Mouse (Mus musculus): ENCODE measurements around the gene Smurf2.

Gene Smurf2

DNA sequence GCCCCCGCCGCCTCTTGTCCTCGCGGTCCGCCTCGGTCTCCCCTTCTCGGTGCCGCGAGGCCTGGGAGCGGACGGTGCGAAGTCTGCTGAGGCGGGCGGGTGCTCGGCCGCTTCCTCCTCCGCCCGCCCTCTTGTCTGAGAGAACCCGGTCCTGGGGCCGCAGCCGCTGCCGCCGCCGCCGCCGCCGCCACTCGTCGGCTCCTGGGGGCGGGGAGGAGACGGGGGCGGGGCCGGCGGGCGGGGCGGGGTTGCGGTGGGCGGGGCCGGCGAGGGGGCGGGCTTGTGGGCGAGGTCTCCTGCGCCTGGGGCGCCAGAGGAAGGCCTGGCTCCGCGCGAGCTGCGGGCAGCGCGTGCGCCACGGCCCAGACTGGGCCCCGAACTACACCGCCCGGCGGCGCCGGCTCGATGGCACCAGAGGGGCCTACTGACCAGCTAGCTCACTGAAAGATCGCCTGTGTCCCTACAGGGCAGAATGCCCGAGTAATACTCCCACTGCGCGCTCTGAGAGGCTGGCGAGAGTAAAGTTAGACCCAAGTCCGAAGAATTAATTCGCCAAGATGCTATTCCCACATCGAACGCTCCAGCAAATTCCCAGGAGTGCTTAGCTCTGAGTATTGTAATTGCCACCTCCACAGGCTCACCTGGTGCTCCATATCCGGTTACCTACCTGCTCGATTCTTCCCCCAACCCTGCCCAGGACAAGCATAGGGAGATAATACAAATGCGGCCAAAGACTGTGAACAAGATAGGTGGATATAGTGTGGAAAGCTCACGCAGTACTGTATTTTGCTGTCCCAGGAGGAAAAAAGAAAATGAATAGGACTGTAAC is at the start of gene Smurf2:
Gene Smurf2 (minus strand): TSS at position 165 of the 829 bp plus-strand sequence.
- peak; percentile 84 for DNase-seq

- DNase-seq, result no peak
Measured at GRCm38 (mm10) chr11:106969798-106970197, 49.3 kb upstream of the Smurf2 start.

- DNase-seq, result no peak
Measured at GRCm38 (mm10) chr11:106967630-106968029, 47.1 kb upstream of the Smurf2 start.

DNA sequence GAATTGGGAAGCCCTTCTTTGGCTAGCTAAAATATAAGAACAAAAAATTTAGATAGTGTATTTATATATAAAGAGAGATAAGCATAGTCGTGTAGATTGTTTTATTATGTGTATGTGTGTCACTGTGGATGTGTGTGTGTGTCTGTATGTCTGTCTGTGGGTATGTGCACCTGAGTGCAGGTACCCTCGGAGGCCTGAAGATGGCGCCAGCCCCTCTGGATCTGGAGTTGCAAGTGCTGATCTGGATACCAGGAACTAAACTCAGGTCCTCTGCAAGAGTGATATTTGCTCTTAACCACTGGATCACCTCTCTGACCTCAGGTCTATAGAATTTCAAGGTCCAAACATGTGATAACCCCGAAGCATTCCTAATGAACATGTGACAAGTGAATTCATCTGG is 45.4 kb upstream of the Smurf2 start:
- no peak for DNase-seq

DNA sequence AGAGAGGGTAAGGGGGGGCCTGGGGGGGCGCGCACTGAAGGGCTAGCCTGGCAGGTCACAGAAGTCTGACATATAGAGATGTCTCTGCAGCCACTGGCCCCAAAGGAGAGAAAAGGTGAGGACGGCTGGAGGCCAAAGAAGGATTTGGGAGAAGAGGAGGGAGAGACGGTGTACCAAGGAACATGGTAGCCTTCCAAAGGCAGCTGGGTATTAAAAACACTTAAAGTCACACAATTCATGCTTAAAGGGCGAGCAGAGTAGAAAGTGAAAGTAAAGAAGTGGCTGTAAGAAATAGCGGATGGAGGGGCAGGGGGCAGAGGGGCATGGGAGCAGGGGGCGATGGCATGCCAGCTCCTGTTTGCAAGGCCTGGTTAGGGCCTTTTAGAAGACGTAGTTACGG is 41.8 kb upstream of the Smurf2 start:
- no peak for DNase-seq

DNA sequence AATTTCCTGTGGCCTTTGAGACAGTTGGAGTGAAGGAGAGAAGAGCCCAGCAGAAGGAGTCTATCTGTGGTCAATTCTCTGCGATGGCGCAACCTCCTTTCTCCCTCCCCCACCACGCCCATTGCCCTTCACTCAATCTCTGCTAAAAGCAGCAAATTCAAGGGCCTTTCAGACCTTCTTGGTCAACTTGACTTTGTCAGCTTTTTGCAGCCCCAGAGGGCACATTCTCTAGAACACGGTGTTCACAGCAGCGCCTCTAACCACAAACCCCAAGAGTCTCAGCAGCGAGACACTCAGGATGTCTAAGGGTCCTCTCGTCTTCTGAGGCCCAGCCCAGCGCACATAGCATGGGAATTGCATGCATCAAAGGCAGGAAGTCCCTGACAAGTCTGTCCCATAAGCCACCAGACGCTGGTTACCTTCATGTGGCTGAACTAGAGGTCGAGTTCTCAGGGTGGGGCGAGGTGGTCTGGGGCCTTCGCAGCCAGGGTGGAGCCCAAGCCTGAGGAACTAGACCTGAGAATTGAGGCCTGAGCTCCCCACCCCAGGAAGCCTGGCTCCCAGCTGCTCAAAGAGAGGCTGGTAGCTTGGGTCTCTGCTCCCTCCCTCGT is 41.1 kb upstream of the Smurf2 start:
- no peak for DNase-seq

DNA sequence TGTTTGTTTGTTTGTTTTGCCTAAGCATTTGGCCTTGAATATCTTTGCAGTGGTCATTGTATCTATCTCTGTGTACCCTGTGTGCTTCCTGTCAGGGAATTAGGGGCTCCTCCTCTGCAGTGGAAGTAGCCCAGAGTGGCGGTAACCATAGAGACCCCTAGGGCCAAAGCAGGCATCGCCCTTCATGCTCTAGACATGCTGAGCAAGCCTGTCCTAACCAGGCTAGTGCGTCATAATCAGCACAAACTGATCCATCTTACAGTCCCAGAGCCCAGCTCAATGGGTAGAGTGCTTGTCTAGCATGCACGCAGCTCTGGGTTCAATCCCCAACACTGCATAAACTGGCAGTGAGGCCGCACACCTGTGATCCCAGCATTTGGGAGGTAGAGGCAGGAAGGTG is 38.6 kb upstream of the Smurf2 start:
- no peak for DNase-seq

- no peak for DNase-seq
Measured at GRCm38 (mm10) chr11:106958407-106959071, 38.0 kb upstream of the Smurf2 start.

GRCm38 (mm10) chr11:106957271-106957980 is 36.9 kb upstream of the Smurf2 start:
- no peak for DNase-seq

DNA sequence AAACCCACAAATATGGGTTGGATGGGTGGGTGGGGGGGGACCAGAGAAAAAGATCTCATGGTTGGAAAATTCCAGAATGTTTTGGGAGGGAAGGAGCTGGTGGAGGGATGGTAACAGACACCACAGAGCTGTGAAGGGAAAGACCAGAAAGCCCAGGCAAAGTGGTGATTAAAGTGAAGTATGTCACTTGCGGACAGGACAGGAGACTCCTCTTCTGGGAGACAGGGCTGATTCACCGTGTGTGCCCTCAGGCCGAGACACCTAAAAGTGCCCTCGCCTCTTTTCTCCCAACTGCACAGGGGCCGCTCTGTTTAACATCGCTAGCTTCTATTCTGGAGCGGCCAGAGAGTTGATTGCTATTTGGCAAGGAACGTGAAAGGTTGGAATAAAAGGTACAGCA is 34.1 kb upstream of the Smurf2 start:
- DNase-seq, result no peak

- no peak for DNase-seq
Measured at GRCm38 (mm10) chr11:106954116-106954515, 33.6 kb upstream of the Smurf2 start.

DNA sequence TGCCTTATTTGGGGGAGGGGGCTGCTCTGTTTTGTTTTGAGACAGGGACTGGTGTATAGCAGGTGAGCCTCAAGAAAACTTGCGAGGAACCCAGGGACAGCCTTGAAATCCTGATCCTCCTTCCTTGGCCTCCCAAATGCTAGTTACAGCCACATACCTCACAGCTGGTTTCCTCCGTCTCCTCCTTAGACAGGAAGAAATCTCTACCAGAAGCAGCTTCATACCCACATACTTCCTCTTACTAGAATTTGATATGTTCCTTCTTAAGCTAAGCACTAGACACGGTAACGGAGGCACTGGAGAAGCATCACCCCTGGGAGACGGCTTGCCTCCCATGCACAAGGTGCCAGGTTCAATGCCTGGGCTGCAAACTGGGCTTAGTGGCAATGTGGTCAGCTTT is 16.8 kb upstream of the Smurf2 start:
- no peak for DNase-seq

GRCm38 (mm10) chr11:106930366-106930765 is 9.9 kb upstream of the Smurf2 start:
- DNase-seq, result no peak

DNA sequence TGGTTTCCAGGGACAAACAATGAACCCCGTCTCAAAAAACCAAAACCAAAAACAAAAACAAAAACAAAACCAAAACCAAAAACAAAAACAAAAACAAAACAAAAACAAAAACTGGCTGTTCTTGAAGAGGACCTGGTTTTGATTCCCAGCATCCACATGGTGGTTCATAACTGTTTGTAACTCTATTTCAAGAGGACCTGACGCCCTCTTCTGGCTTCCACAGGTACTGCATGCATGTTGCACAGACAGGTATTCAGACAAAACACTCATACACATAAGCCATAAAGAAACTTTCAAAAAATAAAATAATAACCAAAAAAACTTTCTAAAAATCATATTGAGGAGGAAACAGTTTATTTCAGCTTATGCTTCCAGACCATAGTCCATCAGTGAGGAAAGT is 8.4 kb upstream of the Smurf2 start:
- no peak for DNase-seq

DNA sequence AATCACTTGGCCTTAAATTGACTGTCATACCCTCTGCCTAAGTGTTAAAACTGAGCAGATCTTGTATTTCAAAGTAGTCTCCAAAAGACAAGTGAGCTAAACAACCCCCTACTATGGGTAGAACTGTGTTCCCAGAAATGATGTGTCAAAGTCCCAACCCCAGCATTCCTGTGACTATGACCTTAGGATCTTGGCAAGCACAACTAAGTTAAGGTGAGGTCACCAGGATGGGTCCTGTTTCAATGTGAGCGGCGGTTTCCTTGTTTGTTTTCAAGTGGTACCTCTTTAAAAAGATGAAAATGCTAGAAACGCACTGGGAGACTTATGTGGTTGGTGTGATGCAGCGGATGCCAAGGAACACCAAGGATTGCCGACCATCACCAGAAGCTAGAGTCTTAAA is 7.4 kb upstream of the Smurf2 start:
- DNase-seq, result no peak

DNA sequence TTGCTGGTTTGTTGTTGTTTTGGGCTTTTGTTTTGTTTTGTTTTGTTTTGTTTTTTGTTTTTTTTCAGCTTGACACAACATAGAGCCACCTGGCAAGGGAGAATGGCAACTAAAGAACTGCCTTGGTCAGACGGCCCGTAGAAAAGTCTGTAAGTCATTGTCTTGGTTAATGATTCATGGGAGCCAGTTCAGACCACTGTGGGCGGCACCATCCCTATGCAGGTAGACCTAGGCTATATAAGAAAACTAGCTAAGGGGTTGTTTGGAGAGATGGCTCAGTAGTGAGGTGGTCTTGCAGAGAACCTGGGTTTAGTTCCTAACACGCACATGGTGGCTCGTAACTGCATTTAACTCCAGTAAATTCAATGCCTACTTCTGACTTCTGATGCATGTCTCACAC is 6.7 kb upstream of the Smurf2 start:
- DNase-seq, result no peak

GRCm38 (mm10) chr11:106926732-106927131 is 6.2 kb upstream of the Smurf2 start:
- DNase-seq, result no peak

GRCm38 (mm10) chr11:106919612-106920550 is 634 bp downstream of the Smurf2 start:
- DNase-seq, result peak; percentile 49

DNA sequence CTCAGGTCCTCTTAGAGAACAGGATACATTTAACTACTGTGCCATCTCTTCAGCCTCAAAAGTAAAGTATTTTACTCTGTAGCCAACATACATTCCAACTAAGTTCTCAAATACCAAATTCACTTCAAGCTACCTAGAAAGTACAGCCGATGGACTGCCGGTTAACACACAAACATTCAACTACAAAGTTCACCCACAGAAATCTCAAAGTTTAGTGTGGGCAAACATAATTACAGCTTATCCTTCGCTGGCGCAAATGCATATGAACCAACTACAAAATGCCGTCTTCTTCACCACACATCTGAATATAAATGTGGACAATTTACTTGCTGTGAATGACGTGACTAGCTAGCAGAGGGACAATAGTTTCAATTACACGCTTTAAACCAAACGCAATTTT is 1.6 kb downstream of the Smurf2 start:
- DNase-seq, result no peak

DNA sequence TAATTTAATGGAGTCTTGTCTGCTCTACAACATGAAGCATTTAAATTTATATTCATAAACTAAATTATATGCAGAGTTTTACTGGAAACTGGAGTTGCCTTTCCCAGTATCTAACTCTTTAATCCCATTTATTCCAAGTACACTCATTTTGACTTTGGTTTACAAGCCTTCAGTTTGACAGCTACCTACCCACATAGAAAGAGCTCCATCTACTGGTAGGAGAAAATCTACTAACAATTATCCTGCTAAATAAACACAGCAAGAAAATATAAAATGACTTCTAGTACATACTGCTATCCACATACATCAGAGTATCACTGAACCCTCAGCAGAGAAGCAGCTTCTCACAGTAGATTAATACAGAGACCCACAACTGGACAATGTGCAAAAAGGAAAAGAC is 9.3 kb downstream of the Smurf2 start:
- DNase-seq, result no peak

- DNase-seq, result no peak
Measured at GRCm38 (mm10) chr11:106908016-106908415, 12.5 kb downstream of the Smurf2 start.

DNA sequence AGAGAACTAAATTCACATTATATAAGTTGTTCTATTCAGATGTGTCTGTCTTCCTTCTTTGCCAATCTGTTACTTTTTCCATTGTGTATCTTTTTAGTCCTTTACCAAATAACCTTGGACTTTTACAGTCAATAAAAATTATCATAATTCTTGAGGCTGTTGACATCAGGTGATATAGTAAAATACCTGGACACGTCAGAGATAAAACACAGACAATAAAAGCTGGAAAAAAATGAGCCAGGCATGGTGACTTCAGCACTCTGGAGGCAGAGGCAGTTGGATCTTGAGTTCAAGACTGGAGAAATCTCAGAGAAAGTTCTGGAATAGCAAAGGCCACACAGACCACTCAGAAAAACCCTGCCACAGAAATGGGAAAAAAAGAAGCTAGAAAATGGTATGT is 13.3 kb downstream of the Smurf2 start:
- no peak for DNase-seq
